Mouse (Mus musculus): ENCODE measurements around the gene Tmem50b. TPM values are rescaled to one million over a fixed set of nuclear protein-coding genes. Genes with fewer than 3 reads are reported as not detected.
"Not testable (repeated sequence)": the region's sequence is repeated elsewhere in the genome, so short reads cannot be mapped to it uniquely, and the experiment has no call there.

Tmem50b gene
- polyA plus RNA-seq, 1 experiment from 2014 or later: 32.7 TPM

DNA sequence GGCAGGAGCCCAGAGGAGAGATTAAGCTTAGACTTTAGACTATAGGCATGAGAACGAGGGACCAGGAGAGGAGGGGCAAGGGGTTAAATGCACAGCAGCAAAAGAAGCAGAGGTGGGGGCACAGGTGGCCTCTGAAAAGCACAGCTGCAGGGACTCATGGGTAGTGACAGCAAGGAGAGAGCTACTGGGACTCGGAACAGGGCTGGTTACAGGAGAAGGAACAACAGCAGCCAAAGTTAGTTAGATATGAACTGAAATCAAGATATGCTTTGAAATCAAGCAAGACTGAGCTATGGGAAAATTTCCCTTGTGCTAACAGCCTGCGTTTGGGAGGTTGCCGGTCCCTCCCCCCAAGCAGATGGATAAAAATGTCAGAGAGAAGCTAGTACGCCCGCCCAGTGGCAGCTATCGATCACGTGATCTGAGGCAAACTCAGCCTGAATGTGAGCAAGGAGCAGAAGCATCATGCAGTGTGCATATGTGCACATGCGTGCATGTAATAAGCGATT lies 56.0 kb downstream of the Tmem50b start:
- no peak for DNase-seq (ENCODE audit: extremely low spot score, low spot score)
- Histone ChIP-seq H3K4me3 (peak overlapping the region; percentile 29), H3K36me3 (replicated peaks) (no peaks in the 10 kb centered on the region), H3K9me3 (no peaks in the 10 kb centered on the region), H3K27ac (0 out of 2 replicates have a peak overlapping the region, but pooled peaks have one; percentile 12), H3K4me1 (peaks cover 26% of the 10 kb centered on the region), H3K27me3 (ENCODE audit: poor library complexity, severe bottlenecking) (peaks cover 14% of the 10 kb centered on the region)
- WGBS: 36% methylated on average over 10 of the region's 10 CpGs

DNA sequence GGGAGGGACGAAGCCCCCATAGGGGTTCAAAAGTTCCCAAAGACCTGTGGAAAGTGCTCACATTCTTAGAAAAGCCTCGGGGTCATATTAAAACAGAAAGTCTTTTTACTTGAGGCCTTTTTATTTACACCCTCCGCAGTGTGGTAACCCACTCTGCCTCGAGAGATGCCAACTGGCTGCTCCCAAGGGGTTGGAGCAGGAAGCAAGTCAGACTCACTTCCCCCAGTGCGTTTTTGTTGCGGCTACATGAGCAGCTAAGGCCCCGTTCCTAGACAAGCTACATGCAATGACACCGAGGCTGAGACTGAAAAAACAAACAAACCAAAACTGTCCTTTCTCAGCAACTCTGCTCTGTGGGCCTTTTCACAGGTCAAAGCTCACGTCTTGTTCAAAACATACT lies 59.1 kb downstream of the Tmem50b start:
- Histone ChIP-seq H3K36me3 (replicated peaks) (no peaks in the 10 kb centered on the region), H3K27me3 (ENCODE audit: poor library complexity, severe bottlenecking) (no peaks in the 10 kb centered on the region), H3K9me3 (no peaks in the 10 kb centered on the region), H3K27ac (0 out of 2 replicates have a peak overlapping the region, but pooled peaks have one; percentile 13), H3K4me3 (no peak overlapping the region), H3K4me1 (peaks cover 17% of the 10 kb centered on the region)
- WGBS: 78% methylated on average over 9 of the region's 9 CpGs
- no peak for DNase-seq (ENCODE audit: extremely low spot score, low spot score)

DNA sequence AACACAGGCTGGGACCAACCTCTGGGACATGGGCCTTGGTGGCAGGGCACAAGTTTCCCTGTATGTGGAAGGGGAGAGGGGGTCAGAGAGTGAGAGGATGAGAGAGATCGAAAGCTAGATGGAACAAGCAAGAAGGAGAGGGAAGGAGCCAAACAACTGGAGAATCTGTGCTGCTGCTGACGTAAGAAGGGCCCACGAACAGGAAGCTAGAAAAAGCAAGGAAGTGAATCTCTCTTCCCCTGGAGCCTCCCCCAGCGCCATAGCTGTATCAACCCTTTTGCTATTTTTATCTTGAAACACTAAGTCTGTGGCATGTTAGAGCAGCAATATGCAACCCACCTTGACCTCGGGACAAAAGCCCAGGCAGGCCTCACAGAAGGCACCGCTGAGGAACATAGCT lies 59.5 kb downstream of the Tmem50b start:
- Histone ChIP-seq H3K27me3 (ENCODE audit: poor library complexity, severe bottlenecking) (no peaks in the 10 kb centered on the region), H3K27ac (0 out of 2 replicates have a peak overlapping the region, but pooled peaks have one; percentile 13), H3K4me3 (no peak overlapping the region), H3K9me3 (no peaks in the 10 kb centered on the region), H3K36me3 (replicated peaks) (no peaks in the 10 kb centered on the region), H3K4me1 (peaks cover 17% of the 10 kb centered on the region)
- DNase-seq (ENCODE audit: extremely low spot score, low spot score): no peak
- 81% methylated on average over 6 of the region's 6 CpGs for WGBS

DNA sequence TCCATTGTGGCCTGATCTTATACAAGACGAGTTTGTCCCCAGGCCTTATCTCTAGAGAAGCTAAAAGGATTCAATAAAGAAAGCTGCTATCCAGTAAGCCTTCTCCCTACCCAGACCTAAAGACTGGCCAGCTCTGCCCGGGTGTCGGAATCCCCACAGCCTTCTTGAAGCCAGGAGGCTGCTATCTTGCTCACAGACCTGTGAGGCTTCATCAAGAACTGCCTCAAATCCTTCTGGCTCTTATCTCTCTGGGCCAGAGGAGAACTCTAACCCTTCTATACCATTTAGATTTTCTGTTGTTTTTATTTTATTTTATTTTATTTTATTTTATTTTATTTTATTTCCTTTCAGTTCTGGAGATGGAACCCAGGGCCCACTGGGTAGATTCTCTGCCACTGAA lies 60.5 kb downstream of the Tmem50b start:
- Histone ChIP-seq H3K27ac (no peak overlapping the region), H3K27me3 (ENCODE audit: poor library complexity, severe bottlenecking) (no peaks in the 10 kb centered on the region), H3K4me3 (no peak overlapping the region), H3K9me3 (no peaks in the 10 kb centered on the region), H3K36me3 (replicated peaks) (no peaks in the 10 kb centered on the region), H3K4me1 (peaks cover 18% of the 10 kb centered on the region)
- DNase-seq (ENCODE audit: extremely low spot score, low spot score): no peak
- WGBS: 83% methylated on average over 3 of the region's 3 CpGs

DNA sequence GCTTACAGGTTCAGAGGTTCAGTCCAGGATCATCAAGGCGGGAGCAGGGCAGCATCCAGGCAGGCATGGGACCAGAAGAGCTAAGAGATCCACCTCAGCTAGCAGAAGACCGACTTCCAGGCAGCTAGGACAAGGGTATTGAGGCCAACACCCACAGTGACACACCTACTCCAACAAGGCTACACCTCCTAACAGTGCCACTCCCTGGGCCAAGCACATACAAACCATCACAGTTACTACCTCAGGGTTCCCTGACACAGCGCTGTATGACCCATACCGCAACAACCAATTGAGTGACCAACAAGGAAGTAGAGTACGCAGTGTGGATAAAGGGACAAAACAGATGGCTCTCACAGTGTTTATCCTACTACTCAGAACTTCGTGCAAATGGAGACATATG lies 61.2 kb downstream of the Tmem50b start:
- H3K4me1 ChIP-seq: peaks cover 11% of the 10 kb centered on the region
- H3K4me3 ChIP-seq: no peak overlapping the region
- H3K27ac ChIP-seq: no peak overlapping the region
- no peak for DNase-seq (ENCODE audit: extremely low spot score, low spot score)
- H3K27me3 ChIP-seq (ENCODE audit: poor library complexity, severe bottlenecking): no peaks in the 10 kb centered on the region
- no peaks in the 10 kb centered on the region for H3K9me3 ChIP-seq
- 91% methylated on average over 6 of the region's 6 CpGs for WGBS
- no peaks in the 10 kb centered on the region for H3K36me3 ChIP-seq (replicated peaks)

DNA sequence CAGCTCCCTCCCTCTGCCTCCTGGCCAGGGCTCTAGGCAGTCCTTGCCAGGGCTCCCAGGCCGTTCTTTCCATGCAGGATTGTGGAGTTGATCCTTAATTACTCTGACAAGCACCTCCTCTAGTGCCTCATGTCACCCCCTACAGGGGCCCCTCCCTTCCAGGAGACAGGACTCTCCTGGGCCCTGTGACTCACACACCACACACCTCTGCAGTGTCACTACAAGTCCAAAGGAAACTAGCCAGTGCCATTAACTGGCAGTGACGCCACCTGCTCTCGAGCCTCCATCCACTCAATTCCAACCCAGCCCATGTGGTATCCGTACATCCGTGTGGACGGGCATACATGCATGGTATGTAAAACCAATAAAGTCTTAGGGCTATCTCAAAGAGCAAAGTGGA lies 62.7 kb downstream of the Tmem50b start:
- DNase-seq (ENCODE audit: extremely low spot score, low spot score): no peak
- 89% methylated on average over 6 of the region's 6 CpGs for WGBS
- Histone ChIP-seq H3K4me1 (peaks cover 8% of the 10 kb centered on the region; the same call in 1 of the 2 replicates), H3K36me3 (replicated peaks) (no peaks in the 10 kb centered on the region), H3K9me3 (no peaks in the 10 kb centered on the region), H3K27me3 (ENCODE audit: poor library complexity, severe bottlenecking) (no peaks in the 10 kb centered on the region), H3K27ac (no peak overlapping the region), H3K4me3 (no peak overlapping the region)

DNA sequence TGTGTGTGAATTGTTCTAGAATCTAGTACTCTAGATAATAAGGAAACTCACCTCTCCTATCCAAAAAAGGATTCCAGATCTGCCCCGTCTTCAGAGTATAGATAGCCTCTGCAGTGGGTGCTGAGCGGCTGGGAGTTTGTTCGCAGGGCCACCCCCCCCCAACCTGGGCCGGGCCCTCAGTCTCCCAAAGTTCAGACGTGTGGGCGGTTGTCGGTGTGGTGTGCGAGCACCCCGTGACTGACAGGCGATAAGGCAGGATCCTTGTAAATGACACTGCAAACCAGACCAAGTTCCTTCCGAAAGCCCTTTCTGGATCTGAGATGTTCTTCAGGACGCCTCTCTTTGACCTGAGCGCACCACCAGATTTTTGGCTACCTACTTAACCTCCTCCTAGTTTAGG lies 63.1 kb downstream of the Tmem50b start:
- Histone ChIP-seq H3K4me3 (no peak overlapping the region), H3K9me3 (no peaks in the 10 kb centered on the region), H3K4me1 (peaks cover 8% of the 10 kb centered on the region; the same call in 1 of the 2 replicates), H3K36me3 (replicated peaks) (no peaks in the 10 kb centered on the region), H3K27ac (no peak overlapping the region), H3K27me3 (ENCODE audit: poor library complexity, severe bottlenecking) (no peaks in the 10 kb centered on the region)
- WGBS: 58% methylated on average over 13 of the region's 13 CpGs
- DNase-seq (ENCODE audit: extremely low spot score, low spot score): peak; percentile 89

DNA sequence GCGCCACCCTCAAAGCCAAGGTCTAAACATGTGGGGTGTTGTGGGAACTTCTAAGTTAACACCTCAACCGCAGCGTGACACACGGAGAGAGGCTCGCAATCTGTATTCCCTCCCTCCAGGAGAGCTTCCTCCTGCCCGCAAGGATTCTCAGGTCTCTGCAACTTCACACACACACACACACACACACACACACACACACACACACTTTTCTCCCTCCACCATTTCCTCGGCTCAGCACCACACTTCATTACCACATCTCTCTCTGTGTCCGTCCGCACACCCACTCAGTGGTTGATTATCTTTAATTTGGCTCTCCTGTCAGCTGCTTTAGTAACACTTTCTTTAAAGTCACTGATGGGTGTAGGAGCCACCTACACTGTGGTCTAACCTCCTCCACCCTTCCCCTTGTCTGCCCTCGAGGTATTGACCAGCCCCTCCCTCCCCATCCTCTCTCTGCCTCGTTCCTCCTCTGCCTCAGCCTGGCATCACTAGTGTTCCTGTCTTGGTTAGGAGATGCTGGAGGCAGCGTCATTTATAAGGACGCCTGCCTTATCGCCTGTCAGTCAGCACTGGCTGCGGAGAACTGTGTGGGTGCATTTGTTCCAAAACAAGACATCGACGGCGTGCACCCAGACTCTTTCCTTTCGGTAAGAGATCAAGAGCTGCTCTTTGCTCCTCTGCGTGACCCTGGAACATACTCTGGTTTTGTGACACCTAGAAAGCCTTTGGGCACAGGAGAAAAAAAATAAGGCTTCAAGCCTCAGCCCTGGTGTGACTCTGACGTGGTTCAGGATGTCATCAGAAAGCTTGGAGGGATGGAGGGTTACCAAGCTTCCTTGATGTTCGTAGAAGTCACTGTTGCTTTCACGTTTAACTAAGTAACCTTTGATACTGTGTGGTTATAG lies 64.3 kb downstream of the Tmem50b start:
- peaks cover 6% of the 10 kb centered on the region; the same call in 1 of the 2 replicates for H3K4me1 ChIP-seq
- no peak overlapping the region for H3K27ac ChIP-seq
- no peak overlapping the region for H3K4me3 ChIP-seq
- no peak for DNase-seq (ENCODE audit: extremely low spot score, low spot score)
- H3K27me3 ChIP-seq (ENCODE audit: poor library complexity, severe bottlenecking): no peaks in the 10 kb centered on the region
- no peaks in the 10 kb centered on the region for H3K36me3 ChIP-seq (replicated peaks)
- WGBS: 78% methylated on average over 23 of the region's 23 CpGs
- no peaks in the 10 kb centered on the region for H3K9me3 ChIP-seq

DNA sequence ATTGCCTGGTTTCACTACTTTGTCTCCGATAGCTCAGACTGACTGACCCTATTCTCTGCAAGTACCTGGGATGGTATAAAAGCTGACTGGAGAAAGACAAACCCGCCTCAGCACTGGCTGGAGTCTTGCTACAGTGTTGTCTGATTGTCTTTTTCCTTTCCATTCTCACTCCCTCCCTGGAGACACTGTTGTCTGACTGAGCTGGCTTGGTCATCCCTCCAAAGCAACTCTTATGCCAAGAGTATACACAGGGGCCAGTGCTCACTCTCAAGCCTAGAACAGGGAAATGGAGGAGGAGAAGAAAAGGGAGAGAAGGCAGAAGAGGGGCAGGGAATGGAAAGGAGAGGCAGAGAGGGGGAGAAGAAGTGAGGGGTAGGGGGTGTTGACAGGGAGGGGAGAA lies 65.2 kb downstream of the Tmem50b start:
- 61% methylated on average over 2 of the region's 2 CpGs for WGBS
- H3K4me3 ChIP-seq: no peak overlapping the region
- no peaks in the 10 kb centered on the region for H3K9me3 ChIP-seq
- no peaks in the 10 kb centered on the region for H3K27me3 ChIP-seq (ENCODE audit: poor library complexity, severe bottlenecking)
- no peak for DNase-seq (ENCODE audit: extremely low spot score, low spot score)
- no peak overlapping the region for H3K27ac ChIP-seq
- H3K4me1 ChIP-seq: 0 out of 2 replicates have a peak, but pooled peaks cover 3% of the 10 kb centered on the region
- no peaks in the 10 kb centered on the region for H3K36me3 ChIP-seq (replicated peaks)

DNA sequence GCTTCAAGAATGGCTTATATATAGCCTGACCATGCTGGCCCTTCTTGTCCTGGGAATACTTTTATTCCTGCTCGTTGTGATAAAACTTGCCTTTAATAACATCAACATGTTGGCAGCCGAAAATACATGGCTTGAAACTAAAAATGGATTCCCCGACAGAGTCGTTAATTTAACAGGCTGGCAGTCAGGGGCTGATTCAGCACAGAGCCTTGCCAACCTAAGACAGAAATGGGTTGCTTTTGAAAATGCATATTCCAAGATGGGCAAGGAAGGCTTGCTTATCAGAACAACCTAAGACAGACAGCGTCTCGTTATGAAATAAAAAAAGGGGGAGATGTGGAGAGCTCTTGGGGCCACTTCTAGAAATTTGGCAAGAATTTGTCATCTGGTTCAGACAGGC lies 65.7 kb downstream of the Tmem50b start:
- no peaks in the 10 kb centered on the region for H3K36me3 ChIP-seq (replicated peaks)
- H3K27me3 ChIP-seq (ENCODE audit: poor library complexity, severe bottlenecking): no peaks in the 10 kb centered on the region
- H3K4me1 ChIP-seq: 0 out of 2 replicates have a peak, but pooled peaks cover 3% of the 10 kb centered on the region
- no peak for DNase-seq (ENCODE audit: extremely low spot score, low spot score)
- no peak overlapping the region for H3K27ac ChIP-seq
- H3K9me3 ChIP-seq: no peaks in the 10 kb centered on the region
- 92% methylated on average over 6 of the region's 6 CpGs for WGBS
- H3K4me3 ChIP-seq: no peak overlapping the region

DNA sequence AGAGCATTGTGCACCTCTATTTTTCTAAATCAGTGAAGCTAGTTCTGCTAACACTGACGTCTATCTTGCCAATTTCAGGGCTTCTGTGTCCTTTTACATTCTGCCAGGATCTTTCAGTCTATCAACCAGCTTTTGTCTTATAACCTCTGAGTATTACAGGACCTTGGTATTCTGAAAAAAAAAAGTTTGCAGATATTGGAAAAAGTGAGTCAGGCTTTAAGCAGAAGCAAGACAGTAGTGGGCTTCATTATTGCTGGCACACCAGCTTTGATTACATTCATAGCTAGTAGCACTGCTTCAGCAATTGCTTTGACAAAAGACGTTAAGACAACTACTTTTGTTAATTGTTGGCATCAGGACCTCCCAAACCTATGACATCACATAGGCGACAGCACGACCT lies 66.8 kb downstream of the Tmem50b start:
- not testable (repeated sequence) for H3K4me3 ChIP-seq; H3K36me3 ChIP-seq (replicated peaks); DNase-seq (ENCODE audit: extremely low spot score, low spot score); H3K4me1 ChIP-seq; H3K27me3 ChIP-seq (ENCODE audit: poor library complexity, severe bottlenecking); H3K27ac ChIP-seq; H3K9me3 ChIP-seq
- WGBS: 88% methylated on average over 4 of the region's 4 CpGs

DNA sequence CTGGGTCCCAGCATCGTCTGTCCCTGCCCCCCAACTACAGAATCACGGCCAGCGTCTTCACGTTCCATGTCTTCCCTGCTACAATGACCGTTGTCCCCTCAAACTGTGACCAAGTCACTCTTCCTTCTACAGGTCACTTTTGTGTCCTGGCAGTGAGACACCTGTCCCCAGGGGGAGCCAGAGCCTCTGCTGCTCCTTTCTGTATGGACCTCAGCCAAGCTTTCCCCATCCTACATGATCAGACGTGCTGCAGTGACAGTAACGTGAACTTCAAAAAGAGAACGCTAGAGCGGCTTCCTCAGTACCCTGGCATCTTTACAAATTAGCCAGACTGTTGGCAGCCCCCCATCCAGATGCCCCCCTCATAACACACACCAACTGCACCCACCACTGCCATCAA lies 69.0 kb downstream of the Tmem50b start:
- DNase-seq (ENCODE audit: extremely low spot score, low spot score): no peak
- no peaks in the 10 kb centered on the region for H3K36me3 ChIP-seq (replicated peaks)
- no peak overlapping the region for H3K27ac ChIP-seq
- 86% methylated on average over 9 of the region's 9 CpGs for WGBS
- H3K9me3 ChIP-seq: peaks cover 3% of the 10 kb centered on the region; the same call in 1 of the 2 replicates
- H3K4me1 ChIP-seq: 0 out of 2 replicates have a peak, but pooled peaks cover 3% of the 10 kb centered on the region
- H3K27me3 ChIP-seq (ENCODE audit: poor library complexity, severe bottlenecking): no peaks in the 10 kb centered on the region
- H3K4me3 ChIP-seq: no peak overlapping the region

DNA sequence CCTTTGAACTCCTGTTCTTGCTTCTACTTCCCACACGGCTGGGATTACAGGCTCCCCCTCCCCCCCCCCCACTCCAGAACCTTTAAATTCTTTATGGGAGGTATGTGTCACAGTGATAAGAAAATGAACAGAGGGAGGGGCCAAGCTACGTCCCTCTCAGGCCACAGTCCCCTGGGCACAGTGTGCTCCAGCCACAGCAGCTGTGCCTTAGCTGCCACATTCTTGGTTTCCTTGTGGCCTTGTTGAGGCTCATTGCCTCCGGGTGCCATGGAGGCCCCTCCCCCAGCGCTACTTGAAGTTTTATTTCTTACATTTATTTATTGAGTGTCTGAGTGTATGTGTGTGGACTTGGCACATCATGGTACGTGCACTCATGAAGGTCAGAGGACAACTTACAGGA lies 70.1 kb downstream of the Tmem50b start:
- no peak overlapping the region for H3K27ac ChIP-seq
- H3K27me3 ChIP-seq (ENCODE audit: poor library complexity, severe bottlenecking): no peaks in the 10 kb centered on the region
- no peak overlapping the region for H3K4me3 ChIP-seq
- WGBS: 78% methylated on average over 5 of the region's 5 CpGs
- 0 out of 2 replicates have a peak, but pooled peaks cover under 1% of the 10 kb centered on the region for H3K4me1 ChIP-seq
- no peaks in the 10 kb centered on the region for H3K36me3 ChIP-seq (replicated peaks)
- H3K9me3 ChIP-seq: peaks cover 3% of the 10 kb centered on the region; the same call in 1 of the 2 replicates
- no peak for DNase-seq (ENCODE audit: extremely low spot score, low spot score)

Data from forebrain, embryonic 10.5 days (tissue).